Mouse (Mus musculus) frontal cortex, postnatal 25 days (tissue): ENCODE data around the gene Olfr834.

Experiments used
- DNase-seq, 2 experiments: peaks; one replicate each; pipeline ENCODE4 v3.0.0; 2022; ENCODE audit warnings: low spot score in 2 of 2

Olfr834 gene

DNA sequence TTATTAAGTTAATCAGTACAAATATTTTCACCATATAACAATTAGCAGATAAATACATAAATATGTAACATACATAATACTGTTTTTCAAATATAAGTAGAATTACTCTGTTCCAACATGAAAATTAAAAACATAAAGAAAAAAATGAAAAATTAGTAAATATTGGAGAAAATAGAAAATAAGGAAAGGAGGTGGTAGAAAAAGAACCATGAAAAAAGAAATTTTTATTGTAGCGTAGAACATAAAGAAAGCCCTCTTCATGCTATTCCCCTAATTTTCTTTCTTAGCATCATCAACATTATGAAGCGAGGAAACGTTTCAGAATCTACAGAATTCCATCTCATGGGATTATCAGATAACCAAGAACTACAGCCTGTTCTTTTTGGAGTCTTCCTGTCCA lies at the start of gene Olfr834:
Gene Olfr834 (plus strand): TSS at position 301 of the 400 bp plus-strand sequence.
- no peak for DNase-seq

DNA sequence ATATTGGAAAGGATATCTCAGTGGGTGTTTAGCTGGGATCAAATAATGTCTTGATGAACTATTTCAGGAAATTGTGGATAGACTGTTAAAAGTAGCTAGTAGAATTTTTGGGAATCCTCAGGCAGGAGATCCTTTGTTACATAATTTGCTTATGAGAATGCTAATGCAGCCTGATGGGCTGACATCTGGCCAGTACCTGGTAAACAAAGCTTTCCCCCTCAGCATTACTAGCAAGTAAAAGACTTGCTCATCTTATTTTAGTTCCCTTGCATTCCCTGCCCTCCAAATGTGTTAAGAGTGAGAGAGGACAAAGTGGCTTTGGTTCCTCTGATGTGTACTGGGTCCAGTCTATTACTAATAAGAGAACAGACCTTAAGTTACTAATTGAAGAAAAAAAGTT lies 25.8 kb upstream of the Olfr834 start:
- DNase-seq = no peak

DNA sequence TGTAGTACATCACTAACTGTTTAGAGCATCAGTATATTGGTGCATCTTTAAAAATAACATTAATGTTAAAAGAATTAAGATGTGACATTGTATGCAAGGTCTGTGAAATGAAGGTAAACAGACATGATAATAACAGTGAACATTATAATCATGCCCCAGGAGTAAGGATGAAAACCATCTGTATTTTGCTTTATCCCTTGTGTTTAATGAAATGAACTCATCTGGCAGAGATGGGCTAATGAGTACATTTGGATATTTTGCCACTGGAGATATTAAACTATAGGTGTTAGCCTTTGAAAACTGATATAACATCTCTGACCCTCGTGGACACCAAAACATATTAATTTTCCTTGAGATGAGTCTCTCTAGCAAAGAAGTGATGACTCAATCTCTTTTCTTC lies 44.6 kb downstream of the Olfr834 start, which contains the start of gene Olfr835:
Gene Olfr835 (plus strand): TSS at position 301 of the 400 bp plus-strand sequence.
- DNase-seq = no peak
